Mouse (Mus musculus) lung, adult 2 months (tissue): Measurements from ENCODE around the gene Runx3.

Experiments used
- CTCF ChIP-seq: fragments of 200-500 bp; IDR thresholded peaks from 2 replicates; pipeline ENCODE4 v1.5.1; 2011; ENCODE audit warnings: mild to moderate bottlenecking, low read length, control low read depth; ENCODE audit not compliant: insufficient read depth
- POLR2A ChIP-seq: fragments of 200-500 bp; IDR thresholded peaks from 2 replicates; pipeline ENCODE4 v1.6.1; 2011; ENCODE audit warnings: low read depth, mild to moderate bottlenecking, control low read depth, low read length, borderline replicate concordance; ENCODE audit errors: extremely low read depth

DNA sequence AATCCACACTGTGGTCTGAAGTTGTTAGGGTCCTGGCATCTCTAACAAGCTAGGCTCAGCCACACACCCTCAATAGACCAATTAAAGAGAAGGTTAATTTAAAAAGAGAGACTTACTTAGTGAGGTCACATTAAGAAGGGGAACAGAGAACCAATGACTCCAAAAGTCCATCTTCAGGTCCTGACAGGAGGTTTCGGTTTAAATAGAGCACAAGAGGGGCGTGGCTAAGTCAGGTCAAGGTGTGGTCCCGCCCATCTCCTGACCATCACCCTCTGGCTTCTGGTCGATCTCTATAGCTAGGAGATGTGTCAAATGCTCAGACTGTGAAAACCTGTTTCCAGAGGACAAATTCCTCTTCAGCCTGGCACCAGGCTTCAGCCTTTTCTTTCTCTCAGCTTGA, 13.3 kb downstream of the Runx3 start:
- TF ChIP-seq CTCF = no peak
- no peak for TF ChIP-seq POLR2A
